Mouse (Mus musculus) liver, adult 2 months (tissue): ENCODE results near the gene Naaa.

Experiments used
- CTCF ChIP-seq: fragments of 200-500 bp; IDR thresholded peaks from 2 replicates; pipeline ENCODE4 v1.5.1; 2011; ENCODE audit warnings: low read depth, low read length, control low read depth
- POLR2A ChIP-seq: fragments of 200-500 bp; IDR thresholded peaks from 2 replicates; pipeline ENCODE4 v1.6.1; 2011; ENCODE audit warnings: low read length, control low read depth; ENCODE audit not compliant: insufficient read depth; ENCODE audit errors: extremely low read depth

DNA sequence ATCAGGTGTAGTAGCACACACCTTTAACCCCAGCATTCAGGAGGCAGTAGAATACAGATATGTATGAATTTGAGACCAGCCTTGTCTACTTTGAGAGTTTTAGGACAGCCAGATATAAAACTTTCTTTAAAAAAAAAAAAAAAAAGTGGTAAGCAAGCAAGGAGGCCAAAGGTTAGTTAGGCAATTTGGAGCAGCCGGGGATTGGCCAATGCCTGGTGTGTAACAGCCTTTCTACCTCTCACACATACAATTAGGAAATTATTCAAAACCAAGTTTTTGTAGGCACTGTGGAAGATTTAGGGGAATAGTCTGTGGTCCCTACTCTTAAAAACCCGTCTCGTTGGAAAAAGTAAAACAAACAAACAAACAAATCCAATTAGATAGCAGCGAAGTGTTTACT lies 44.6 kb upstream of the Naaa start:
- TF ChIP-seq CTCF (no peak), POLR2A (no peak)
